Mouse (Mus musculus): ENCODE measurements at regions not wholly inside any gene's neighbourhood (a gene's known extent, or its start where the extent isn't known, plus 50 kb on each side); places are given as distances from the start of the nearest gene placed in this dataset.

DNA sequence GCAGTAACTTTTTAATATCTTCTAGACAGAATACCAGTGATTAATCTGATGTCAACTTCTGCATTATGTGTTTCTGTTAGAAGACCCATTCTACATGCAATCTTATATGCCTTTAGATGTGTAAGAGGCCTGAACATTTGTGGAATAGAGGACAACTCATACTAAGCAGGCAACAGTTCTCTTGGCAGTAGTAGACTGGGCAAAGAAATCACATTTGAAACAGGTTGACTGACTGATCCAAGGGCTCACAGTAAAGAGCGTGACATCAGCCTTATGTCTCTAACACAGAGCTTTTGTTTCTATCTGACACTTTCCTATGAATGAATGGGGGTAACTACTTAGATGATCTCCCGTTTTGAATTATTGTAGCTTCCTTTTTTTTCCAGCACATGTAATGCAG is 124.8 kb upstream of the Tom1l1 start:
- no peak for TF ChIP-seq CTCF (conservative IDR thresholded peaks at IDR 0.05; ENCODE audit: insufficient read depth, insufficient read length, low read depth, low read length)
- TF ChIP-seq POLR2A (IDR thresholded peaks at IDR 0.05; ENCODE audit: low read depth, low read length) = no peak

Measured in kidney, adult 2 months (tissue).